Mouse (Mus musculus) spleen, postnatal 10 days (tissue): ENCODE data around the gene Igll1.

Experiments
- DNase-seq, 2 experiments: peaks; one replicate each; pipeline ENCODE4 v3.0.0; 2021 to 2022; ENCODE audit warnings: low spot score in 2 of 2

Igll1 gene

DNA sequence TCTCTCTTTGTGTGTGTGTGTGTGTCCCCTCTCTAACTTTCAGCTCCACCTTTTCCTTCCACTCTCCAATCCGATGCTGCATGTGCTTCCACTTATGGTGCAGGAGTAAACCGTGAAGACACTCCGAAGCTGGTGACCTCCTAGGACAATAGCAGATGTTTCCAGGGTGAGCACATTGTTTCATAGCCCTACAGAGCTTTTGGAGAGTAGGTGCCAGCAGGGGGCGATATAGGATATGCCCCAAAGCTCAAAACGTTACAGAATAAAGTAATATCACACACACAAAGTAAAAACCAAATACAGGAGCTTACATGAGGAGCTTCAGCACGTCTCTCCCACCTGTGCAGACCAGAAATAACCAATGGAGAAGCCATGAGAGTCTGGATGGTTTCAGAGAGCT is 8.9 kb downstream of the Igll1 start:
- peak; percentile 35 to 76 for DNase-seq

GRCm38 (mm10) chr16:16852411-16852810 is 11.4 kb downstream of the Igll1 start:
- no peak for DNase-seq

GRCm38 (mm10) chr16:16849196-16849595 is 14.6 kb downstream of the Igll1 start:
- DNase-seq: no peak

- no peak for DNase-seq
Observed at GRCm38 (mm10) chr16:16829671-16830070, 34.1 kb downstream of the Igll1 start.

GRCm38 (mm10) chr16:16828757-16829615 is 34.8 kb downstream of the Igll1 start, which contains the start of gene Spag6l:
TSS of gene Spag6l (minus strand) at chr16:16829456.
- DNase-seq: peak; percentile 19 to 78

GRCm38 (mm10) chr16:16826223-16826622 is 37.6 kb downstream of the Igll1 start:
- no peak for DNase-seq

DNA sequence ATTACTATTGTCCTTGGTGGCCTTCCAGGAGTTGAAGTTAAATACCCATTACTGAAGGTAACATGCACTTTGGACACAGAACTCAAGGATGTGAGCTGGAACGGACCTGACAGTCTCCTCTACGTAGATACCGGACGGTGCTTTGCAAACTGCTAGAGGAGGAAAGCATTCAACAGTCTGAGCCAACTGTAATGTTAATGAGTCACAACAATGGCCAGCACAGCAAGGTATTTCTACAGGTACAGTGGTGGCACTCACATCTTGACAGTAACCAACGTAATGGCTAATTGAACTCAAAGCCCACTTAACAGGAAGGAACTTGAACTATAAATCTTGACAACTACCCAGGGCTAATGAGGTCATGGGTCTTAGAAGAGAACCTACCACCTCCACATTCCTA is 38.3 kb downstream of the Igll1 start:
- no peak for DNase-seq
